Mouse (Mus musculus) kidney, adult 2 months (tissue): ENCODE results near the gene Noc4l. TPM values are rescaled to one million over a fixed set of nuclear protein-coding genes. Genes with fewer than 3 reads are reported as not detected.

Source experiments
- DNase-seq: peaks from one replicate; pipeline ENCODE4 v3.0.0; 2021
- H3K27ac ChIP-seq: fragments of 200-500 bp; 2 replicates; pipeline ENCODE4 v1.5.1; 2012; ENCODE audit warnings: low read depth, low read length, control low read depth, inconsistent platforms; ENCODE audit not compliant: insufficient read depth
- H3K27me3 ChIP-seq: fragments of 200-500 bp; replicated peaks from 2 replicates; pipeline ENCODE4 v1.6.1; 2012; ENCODE audit warnings: mild to moderate bottlenecking, moderate library complexity, low read length, inconsistent platforms; ENCODE audit not compliant: control insufficient read depth, insufficient read depth
- H3K36me3 ChIP-seq: fragments of 200-500 bp; 2 replicates; pipeline ENCODE4 v1.6.1; 2012; ENCODE audit warnings: mild to moderate bottlenecking, moderate library complexity, low read length, inconsistent platforms; ENCODE audit not compliant: control insufficient read depth, insufficient read depth
- H3K4me1 ChIP-seq: fragments of 200-500 bp; 2 replicates; pipeline ENCODE4 v1.6.1; 2011; ENCODE audit warnings: low read length; ENCODE audit not compliant: control insufficient read depth, insufficient read depth
- H3K4me3 ChIP-seq: fragments of 200-500 bp; 2 replicates; pipeline ENCODE4 v1.5.1; 2011; ENCODE audit warnings: mild to moderate bottlenecking, low read depth, low read length, control low read depth; ENCODE audit not compliant: insufficient read depth
- CTCF ChIP-seq: fragments of 200-500 bp; conservative IDR thresholded peaks from 2 replicates; pipeline ENCODE4 v1.5.1; 2011; ENCODE audit warnings: low read depth, mild to moderate bottlenecking, control low read depth, low read length, moderate library complexity, mixed read lengths; ENCODE audit not compliant: insufficient read depth, insufficient read length
- POLR2A ChIP-seq: fragments of 200-500 bp; IDR thresholded peaks from one replicate; pipeline ENCODE4 v1.6.1; 2011; ENCODE audit warnings: low read depth, low read length, control low read depth
- WGBS: fragments of 180-500 bp; shearing (Covaris S2); methylation state at CpG from one replicate; pipeline ENCODE4 v1.1.7; 2018; 5-methylcytosine and 5-hydroxymethylcytosine counted together
- polyA plus RNA-seq: library from polyadenylated mRNA; depleted of rRNA; stranded (reverse); fragments of >200 nt; gene quantifications from 2 replicates; pipeline ENCODE4 v1.2.3, GENCODE M21; 2012; rRNA removed

Gene Noc4l
- polyA plus RNA-seq, 1 experiment = 32.6 TPM

DNA sequence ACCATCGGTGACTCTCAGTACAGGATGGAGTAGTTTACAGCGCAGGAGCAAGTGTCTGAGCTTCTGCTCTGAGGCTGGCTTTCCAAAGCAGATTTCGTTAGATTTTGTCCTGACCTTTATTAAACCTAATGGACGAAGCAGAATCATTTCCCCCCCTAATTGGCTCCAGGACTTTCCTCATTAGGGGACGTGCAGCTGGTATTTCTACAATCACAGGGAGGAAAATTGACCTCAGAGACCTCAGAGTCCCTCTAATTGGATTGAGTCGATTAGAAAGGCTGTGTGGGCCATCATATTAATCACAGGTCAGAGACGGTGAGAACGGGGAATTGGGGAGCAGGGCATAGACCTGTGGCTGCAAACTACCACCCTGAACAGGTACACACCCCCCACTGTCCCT, 44.3 kb downstream of the Noc4l start:
- DNase-seq = no peak
- Histone ChIP-seq H3K27ac (no peak overlapping the region), H3K4me1 (no peaks in the 10 kb centered on the region), H3K4me3 (no peak overlapping the region), H3K36me3 (no peaks in the 10 kb centered on the region), H3K27me3 (no peaks in the 10 kb centered on the region)
- TF ChIP-seq POLR2A (no peak), CTCF (no peak)
- 67% methylated on average over 8 of the region's 8 CpGs for WGBS

DNA sequence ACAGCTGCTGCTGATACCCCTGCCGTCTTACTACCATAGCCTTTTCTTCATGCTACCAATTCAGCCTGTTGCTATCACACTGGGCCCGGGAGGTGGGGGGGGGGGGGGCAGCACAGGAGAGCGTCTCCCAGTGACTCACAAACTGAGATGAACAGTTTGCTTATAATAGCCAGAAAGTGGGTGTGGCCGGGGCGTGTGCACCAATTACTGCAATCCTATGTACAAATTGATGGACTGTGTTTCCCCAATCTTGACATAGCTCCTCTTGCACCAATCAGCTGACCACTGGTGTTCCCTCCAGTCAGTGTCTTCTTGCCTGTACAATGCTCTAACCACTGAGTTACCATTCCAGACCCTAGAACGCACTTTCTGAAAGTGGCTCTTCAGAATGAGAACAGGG, 44.9 kb downstream of the Noc4l start:
- no peak overlapping the region for H3K27ac ChIP-seq
- no peak for DNase-seq
- no peaks in the 10 kb centered on the region for H3K27me3 ChIP-seq
- H3K4me3 ChIP-seq = no peak overlapping the region
- WGBS = 90% methylated on average over 6 of the region's 6 CpGs
- H3K36me3 ChIP-seq = no peaks in the 10 kb centered on the region
- no peaks in the 10 kb centered on the region for H3K4me1 ChIP-seq
- TF ChIP-seq CTCF (no peak), POLR2A (no peak)

DNA sequence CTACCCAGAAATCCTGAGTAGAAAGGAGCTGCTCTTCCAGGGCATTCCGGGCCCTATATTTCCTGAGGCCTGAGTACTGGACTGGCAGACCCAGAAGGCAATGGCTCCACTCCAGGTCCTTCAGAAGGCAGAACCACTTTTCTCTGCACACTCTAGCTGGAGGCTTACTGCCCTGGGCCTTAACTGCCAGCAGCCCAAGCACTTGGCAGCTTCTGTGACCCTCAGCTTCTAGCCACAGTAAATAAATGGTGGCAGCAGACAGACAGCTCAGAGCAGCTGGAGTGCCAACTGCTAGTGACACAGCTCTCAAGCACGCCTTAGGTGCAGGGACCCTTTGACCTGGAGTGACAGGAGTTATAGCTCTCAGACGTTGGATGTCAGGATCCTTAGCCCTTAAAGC, 45.5 kb downstream of the Noc4l start:
- Histone ChIP-seq H3K36me3 (no peaks in the 10 kb centered on the region), H3K4me3 (no peak overlapping the region), H3K27ac (no peak overlapping the region), H3K4me1 (no peaks in the 10 kb centered on the region), H3K27me3 (no peaks in the 10 kb centered on the region)
- TF ChIP-seq POLR2A = no peak
- no peak for TF ChIP-seq CTCF
- DNase-seq = no peak
- 77% methylated on average over 3 of the region's 3 CpGs for WGBS

DNA sequence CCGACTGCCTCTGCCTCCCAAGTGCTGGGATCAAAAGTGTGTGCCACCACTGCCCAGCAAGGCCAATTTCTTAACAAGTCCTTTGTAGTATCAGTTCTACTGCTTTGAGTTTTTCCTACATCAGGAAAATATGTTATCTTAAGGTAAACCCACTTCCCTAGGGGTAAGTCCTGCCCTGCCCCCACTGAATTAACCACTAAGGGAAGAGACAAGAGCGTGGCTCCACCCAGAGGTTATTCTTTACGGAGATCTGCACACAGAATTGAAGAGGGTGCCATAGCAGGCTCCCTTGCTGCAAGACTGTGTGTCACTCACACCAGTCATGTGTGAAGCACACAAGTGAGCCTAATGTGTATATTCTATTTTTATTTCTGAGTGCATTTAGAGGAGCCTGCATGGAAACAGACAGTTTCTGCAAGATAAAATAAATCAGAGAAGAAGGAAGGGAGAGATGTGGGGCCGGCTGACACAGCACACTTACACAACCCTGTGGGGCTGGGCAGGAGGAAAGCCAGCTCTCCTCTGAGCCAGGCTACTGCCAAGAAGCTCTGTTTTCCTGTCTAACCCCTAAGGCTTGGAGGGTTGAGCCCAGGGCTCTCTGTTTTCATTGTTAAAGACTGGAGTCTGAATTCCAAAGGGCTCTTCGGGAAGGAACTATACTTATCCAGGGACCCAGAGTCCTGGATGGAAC, 47.5 kb downstream of the Noc4l start:
- H3K4me3 ChIP-seq = no peak overlapping the region
- DNase-seq = no peak
- H3K27me3 ChIP-seq = no peaks in the 10 kb centered on the region
- no peaks in the 10 kb centered on the region for H3K4me1 ChIP-seq
- no peak for TF ChIP-seq CTCF
- no peak for TF ChIP-seq POLR2A
- 58% methylated on average over 5 of the region's 5 CpGs for WGBS
- H3K27ac ChIP-seq = no peak overlapping the region
- H3K36me3 ChIP-seq = no peaks in the 10 kb centered on the region

DNA sequence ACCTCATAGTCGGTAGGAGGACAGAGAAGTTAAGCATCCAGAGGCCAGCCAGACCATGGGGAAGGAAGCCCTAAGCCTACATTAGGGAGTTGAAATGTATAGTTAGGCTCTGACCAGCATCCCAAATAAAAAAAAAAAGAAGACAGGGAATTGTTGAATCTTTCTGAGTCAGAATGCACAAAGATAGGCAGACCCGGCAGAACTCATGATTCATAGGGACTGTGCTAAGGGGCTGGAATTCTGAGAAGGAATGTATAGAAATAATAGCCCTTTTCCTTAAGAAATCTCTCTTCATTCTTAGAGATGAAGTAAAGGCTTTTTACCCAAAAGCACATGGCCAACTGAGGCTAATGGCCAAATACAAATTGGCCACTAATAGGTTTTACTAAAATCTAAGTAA, 48.9 kb downstream of the Noc4l start:
- TF ChIP-seq POLR2A = no peak
- TF ChIP-seq CTCF = no peak
- WGBS = 91% methylated on average over 2 of the region's 2 CpGs

DNA sequence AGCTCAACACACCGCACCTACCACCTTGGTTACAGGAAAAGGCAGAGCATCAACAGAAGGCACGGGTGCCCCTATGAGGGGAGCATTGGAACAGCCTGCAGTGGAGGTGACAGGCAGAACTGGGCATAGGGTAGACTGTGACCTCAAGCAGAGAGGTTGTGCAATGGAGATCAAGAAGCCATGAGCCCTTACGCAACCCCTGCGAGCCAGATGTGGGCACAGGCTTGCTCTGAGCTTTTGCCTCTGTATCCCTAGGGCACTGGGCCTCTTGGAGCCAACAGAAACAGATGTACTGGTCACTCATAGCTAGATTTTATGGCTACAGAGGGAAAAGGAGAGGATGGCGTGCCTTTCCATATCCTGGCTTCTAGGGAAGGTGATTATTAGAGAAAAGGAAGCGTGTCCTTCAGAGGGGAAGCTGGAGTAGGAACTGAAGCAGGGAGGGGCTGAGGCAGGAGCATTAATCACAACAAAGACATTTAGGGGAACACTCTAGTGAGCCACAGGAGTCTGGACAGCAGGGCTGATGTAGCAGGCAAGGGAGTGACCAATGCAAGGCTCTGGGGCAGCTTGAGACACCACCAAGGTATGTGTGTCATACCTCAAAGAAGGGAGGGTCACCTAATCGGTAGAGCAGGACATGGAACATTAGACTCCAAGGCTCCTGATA, 50.1 kb downstream of the Noc4l start:
- Histone ChIP-seq H3K4me3 (no peak overlapping the region), H3K27me3 (no peaks in the 10 kb centered on the region), H3K27ac (no peak overlapping the region), H3K4me1 (no peaks in the 10 kb centered on the region), H3K36me3 (no peaks in the 10 kb centered on the region)
- no peak; the same call in 1 of the 2 replicates for TF ChIP-seq CTCF
- TF ChIP-seq POLR2A = no peak
- 70% methylated on average over 7 of the region's 7 CpGs for WGBS
- no peak for DNase-seq

More for the DNA sequence above, 48.9 kb downstream of the Noc4l start:
- H3K36me3 ChIP-seq = no peaks in the 10 kb centered on the region
- no peak overlapping the region for H3K4me3 ChIP-seq
- no peak for DNase-seq
- no peak overlapping the region for H3K27ac ChIP-seq
- H3K27me3 ChIP-seq = no peaks in the 10 kb centered on the region
- H3K4me1 ChIP-seq = no peaks in the 10 kb centered on the region

Other genes with a start within 250 kb of the Noc4l start
- gene Fbrsl1, start 204.9 kb downstream of the Noc4l start, polyA plus RNA-seq = 38.2 and 47.0 TPM in 2 replicates
- gene Galnt9, start 109.1 kb downstream of the Noc4l start, polyA plus RNA-seq = 0.50 and 0.61 TPM in 2 replicates
- gene Ddx51, start within 50 bp of the Noc4l start, polyA plus RNA-seq = 11.9 TPM in 2 replicates
- gene Ep400, start 117.3 kb upstream of the Noc4l start, polyA plus RNA-seq = 28.2 and 29.6 TPM in 2 replicates
- 38.6 TPM in 2 replicates for gene Pus1, start 127.2 kb upstream of the Noc4l start, polyA plus RNA-seq
- gene Ulk1, start 156.7 kb upstream of the Noc4l start, polyA plus RNA-seq = 43.7 and 44.0 TPM in 2 replicates
- gene Hscb, start 186.4 kb upstream of the Noc4l start, polyA plus RNA-seq = 29.6 and 31.3 TPM in 2 replicates
- gene Chek2, start 186.6 kb upstream of the Noc4l start, polyA plus RNA-seq = 4.5 and 5.4 TPM in 2 replicates
- 6.6 TPM in 2 replicates for gene Ttc28, start 226.4 kb upstream of the Noc4l start, polyA plus RNA-seq